Mouse (Mus musculus): ENCODE measurements around the gene Noc4l. TPM values are rescaled to one million over a fixed set of nuclear protein-coding genes. Genes with fewer than 3 reads are reported as not detected.

The Noc4l gene
- total RNA-seq, 2 experiments from 2014 or later, result 34.3 to 39.3 TPM

GRCm38 (mm10) chr5:110609868-110610267 is 43.3 kb downstream of the Noc4l start:
- no peak for ATAC-seq (replicated peaks; ENCODE audit: poor library complexity)

- ATAC-seq (replicated peaks; ENCODE audit: poor library complexity), result no peak
Measured at GRCm38 (mm10) chr5:110609425-110609824, 43.8 kb downstream of the Noc4l start.

GRCm38 (mm10) chr5:110608941-110609340 is 44.3 kb downstream of the Noc4l start:
- ATAC-seq (replicated peaks; ENCODE audit: poor library complexity), result no peak

GRCm38 (mm10) chr5:110608336-110608735 is 44.9 kb downstream of the Noc4l start:
- no peak for ATAC-seq (replicated peaks; ENCODE audit: poor library complexity)

GRCm38 (mm10) chr5:110607767-110608166 is 45.5 kb downstream of the Noc4l start:
- ATAC-seq (replicated peaks; ENCODE audit: poor library complexity), result no peak

GRCm38 (mm10) chr5:110605531-110606221 is 47.5 kb downstream of the Noc4l start:
- 0 out of 2 replicates have a peak, but pooled peaks have one; percentile 21 for ATAC-seq (replicated peaks; ENCODE audit: poor library complexity)

GRCm38 (mm10) chr5:110604311-110604710 is 48.9 kb downstream of the Noc4l start:
- ATAC-seq (replicated peaks; ENCODE audit: poor library complexity), result no peak

- peak; percentile 94 for ATAC-seq (replicated peaks; ENCODE audit: poor library complexity)
Measured at GRCm38 (mm10) chr5:110603016-110603685, 50.1 kb downstream of the Noc4l start.

Other genes with a start within 250 kb of the Noc4l start
- gene Fbrsl1, start 204.9 kb downstream of the Noc4l start, total RNA-seq (2015), result 21.3 and 35.4 TPM in 2 replicates
- gene Fbrsl1, start 204.9 kb downstream of the Noc4l start, total RNA-seq (2017), result 9.3 and 12.2 TPM in 2 replicates
- 0.39 TPM in 1 of 2 replicates, not detected in the other for gene Galnt9, start 109.1 kb downstream of the Noc4l start, total RNA-seq (2015)
- gene Galnt9, start 109.1 kb downstream of the Noc4l start, total RNA-seq (2017), result 0.12 TPM in 1 of 2 replicates, not detected in the other
- gene Ddx51, start within 50 bp of the Noc4l start, total RNA-seq (2015), result 15.9 and 19.0 TPM in 2 replicates
- gene Ddx51, start within 50 bp of the Noc4l start, total RNA-seq (2017), result 8.3 and 9.5 TPM in 2 replicates
- 94.1 and 115 TPM in 2 replicates for gene Ep400, start 117.3 kb upstream of the Noc4l start, total RNA-seq (2015)
- gene Ep400, start 117.3 kb upstream of the Noc4l start, total RNA-seq (2017), result 41.0 and 41.7 TPM in 2 replicates
- 20.1 and 22.3 TPM in 2 replicates for gene Pus1, start 127.2 kb upstream of the Noc4l start, total RNA-seq (2015)
- gene Pus1, start 127.2 kb upstream of the Noc4l start, total RNA-seq (2017), result 60.3 and 68.1 TPM in 2 replicates
- gene Ulk1, start 156.7 kb upstream of the Noc4l start, total RNA-seq (2015), result 13.7 and 16.4 TPM in 2 replicates
- gene Ulk1, start 156.7 kb upstream of the Noc4l start, total RNA-seq (2017), result 4.1 and 5.9 TPM in 2 replicates
- 53.7 and 69.4 TPM in 2 replicates for gene Hscb, start 186.4 kb upstream of the Noc4l start, total RNA-seq (2015)
- 61.3 and 76.2 TPM in 2 replicates for gene Hscb, start 186.4 kb upstream of the Noc4l start, total RNA-seq (2017)
- gene Chek2, start 186.6 kb upstream of the Noc4l start, total RNA-seq (2015), result 29.8 and 30.4 TPM in 2 replicates
- 27.4 and 32.9 TPM in 2 replicates for gene Chek2, start 186.6 kb upstream of the Noc4l start, total RNA-seq (2017)
- gene Ttc28, start 226.4 kb upstream of the Noc4l start, total RNA-seq (2015), result 1.2 and 2.0 TPM in 2 replicates
- gene Ttc28, start 226.4 kb upstream of the Noc4l start, total RNA-seq (2017), result 0.50 and 1.9 TPM in 2 replicates